Mouse (Mus musculus): Measurements from ENCODE around the gene Pon1.

DNA sequence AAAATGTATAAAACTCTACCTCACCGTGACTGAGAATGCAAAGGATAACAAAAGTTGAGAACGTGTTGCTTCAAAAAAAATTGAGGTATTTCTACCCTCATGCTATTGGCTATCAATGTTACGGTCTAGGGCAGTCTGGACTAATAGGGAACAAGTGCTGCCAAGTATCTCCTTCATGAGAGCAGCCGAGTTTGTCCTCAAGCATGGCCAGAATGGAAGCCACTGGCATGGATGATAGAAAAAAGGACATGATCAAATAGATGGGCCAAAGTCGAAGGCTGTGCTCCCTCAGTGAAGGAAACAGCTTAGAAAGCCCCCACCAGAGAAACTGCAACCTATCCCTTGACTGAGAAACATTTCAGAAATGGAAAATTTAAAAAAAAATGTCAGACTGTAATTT, 5.7 kb downstream of the Pon1 start:
- TF ChIP-seq POLR2A (IDR thresholded peaks at IDR 0.05; ENCODE audit: borderline replicate concordance, extremely low read depth, low read depth, low read length) (no peak), CTCF (IDR thresholded peaks at IDR 0.05; ENCODE audit: insufficient read depth, low read length) (no peak)

Measured in lung, adult 2 months (tissue).